Mouse (Mus musculus) urinary bladder, postnatal 10 days (tissue): ENCODE results near the gene Lonp2.

Source experiments
- DNase-seq: peaks from one replicate; pipeline ENCODE4 v3.0.0; 2022; ENCODE audit warnings: low spot score

Lonp2 gene

DNA sequence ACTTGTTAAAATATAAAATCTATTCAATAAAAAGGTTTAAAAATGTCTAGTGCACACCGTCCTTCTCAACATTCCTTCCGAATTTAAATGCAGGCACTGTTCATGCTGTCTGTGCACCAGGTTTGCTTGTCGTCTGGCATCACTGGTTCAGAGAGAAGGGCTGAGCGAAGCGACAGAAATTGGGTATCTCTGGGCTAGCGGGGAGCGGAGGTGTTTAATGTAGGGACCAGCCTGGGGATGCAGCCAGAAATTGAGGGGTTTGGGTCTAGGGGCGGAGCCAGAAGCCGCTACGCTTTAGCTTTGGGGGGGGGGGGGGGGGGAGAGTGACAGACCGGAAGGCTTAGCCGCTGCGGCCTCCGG, 312 bp upstream of the Lonp2 start:
- no peak for DNase-seq

GRCm38 (mm10) chr8:86624915-86625314, 1.1 kb downstream of the Lonp2 start:
- DNase-seq, result no peak

DNA sequence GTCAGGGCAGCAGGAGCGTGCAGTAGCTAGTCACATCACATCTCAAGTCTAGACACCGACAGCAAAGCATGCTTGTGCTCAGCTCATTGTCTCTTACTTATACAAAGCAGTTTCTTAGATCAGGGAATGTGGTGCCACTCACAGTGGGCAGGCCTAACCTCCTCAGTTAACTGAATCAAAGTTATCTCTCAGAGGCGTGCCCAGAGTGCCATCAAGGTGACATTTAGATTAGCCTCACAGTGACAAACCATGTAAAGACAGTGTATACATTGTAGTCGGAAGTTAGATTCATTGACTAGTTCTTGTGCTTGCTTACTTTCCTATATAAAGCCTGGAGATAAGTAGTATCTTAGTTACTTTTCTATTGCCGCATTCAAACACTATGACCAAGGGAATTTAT, 6.4 kb downstream of the Lonp2 start:
- DNase-seq, result no peak

DNA sequence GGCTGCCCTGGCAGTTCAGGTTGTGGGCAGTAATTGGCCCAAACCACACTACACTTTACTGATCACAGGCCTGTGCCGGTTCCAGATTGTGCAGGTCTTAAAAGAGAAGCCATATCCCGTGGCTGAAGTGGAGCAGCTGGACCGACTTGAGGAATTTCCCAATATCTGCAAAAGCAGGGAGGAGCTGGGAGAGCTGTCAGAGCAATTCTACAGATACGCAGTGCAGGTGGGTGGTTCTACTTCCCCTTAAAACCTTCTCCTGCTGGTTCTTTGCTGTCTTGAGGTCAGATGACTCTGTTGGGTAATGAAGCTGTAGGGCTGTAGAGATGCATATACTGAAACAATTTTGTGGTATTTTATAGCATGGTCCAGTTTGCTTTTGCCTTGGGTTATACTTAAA, 7.6 kb downstream of the Lonp2 start:
- no peak for DNase-seq

GRCm38 (mm10) chr8:86637826-86638225, 14.0 kb downstream of the Lonp2 start:
- no peak for DNase-seq

GRCm38 (mm10) chr8:86638981-86639380, 15.1 kb downstream of the Lonp2 start:
- DNase-seq, result no peak

DNA sequence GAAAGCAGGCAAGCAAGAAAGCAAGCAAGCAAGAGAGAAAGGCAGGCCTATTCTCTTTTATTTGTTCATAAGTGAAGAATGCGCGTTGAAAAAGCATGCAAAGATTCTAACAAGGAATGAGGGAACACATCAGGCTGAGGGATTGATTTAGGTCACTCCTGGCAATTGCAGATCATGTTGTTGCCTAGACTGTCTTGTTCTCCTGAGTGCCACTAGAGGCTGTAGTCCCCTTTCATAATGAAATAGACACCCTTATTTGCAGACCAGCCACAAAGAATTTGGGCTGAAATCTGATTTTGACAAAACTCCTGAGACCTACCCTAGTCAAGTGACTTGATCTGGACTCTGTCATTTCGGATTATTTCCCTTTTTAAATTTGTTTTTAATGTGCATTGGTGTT, 18.8 kb downstream of the Lonp2 start:
- no peak for DNase-seq

GRCm38 (mm10) chr8:86644661-86645060, 20.8 kb downstream of the Lonp2 start:
- DNase-seq, result no peak

GRCm38 (mm10) chr8:86647771-86648170, 23.9 kb downstream of the Lonp2 start:
- no peak for DNase-seq

- no peak for DNase-seq
Measured at GRCm38 (mm10) chr8:86651416-86651815, 27.6 kb downstream of the Lonp2 start.

GRCm38 (mm10) chr8:86652546-86652945, 28.7 kb downstream of the Lonp2 start:
- DNase-seq, result no peak

DNA sequence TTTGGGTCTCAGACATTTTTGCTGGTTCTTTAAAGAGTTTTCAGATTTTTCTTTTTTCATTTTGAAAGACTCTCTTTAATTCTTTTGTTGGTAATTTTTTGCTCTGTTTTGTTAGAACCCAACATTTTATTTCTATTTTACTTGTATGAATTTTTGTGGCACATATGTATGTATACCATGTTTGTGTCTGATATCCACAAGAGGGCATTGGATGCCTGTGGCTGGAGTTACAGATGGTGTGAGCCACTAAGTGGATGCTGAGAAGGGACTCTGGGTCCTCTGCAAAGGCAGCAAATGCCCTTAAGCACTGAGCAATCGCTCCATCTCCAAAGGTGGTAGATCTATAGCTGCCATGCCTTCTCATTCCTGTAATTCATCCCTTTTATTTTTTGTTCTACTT, 30.7 kb downstream of the Lonp2 start:
- DNase-seq, result no peak

GRCm38 (mm10) chr8:86668750-86669149, 44.9 kb downstream of the Lonp2 start:
- DNase-seq, result no peak

GRCm38 (mm10) chr8:86669259-86669658, 45.4 kb downstream of the Lonp2 start:
- DNase-seq, result no peak

DNA sequence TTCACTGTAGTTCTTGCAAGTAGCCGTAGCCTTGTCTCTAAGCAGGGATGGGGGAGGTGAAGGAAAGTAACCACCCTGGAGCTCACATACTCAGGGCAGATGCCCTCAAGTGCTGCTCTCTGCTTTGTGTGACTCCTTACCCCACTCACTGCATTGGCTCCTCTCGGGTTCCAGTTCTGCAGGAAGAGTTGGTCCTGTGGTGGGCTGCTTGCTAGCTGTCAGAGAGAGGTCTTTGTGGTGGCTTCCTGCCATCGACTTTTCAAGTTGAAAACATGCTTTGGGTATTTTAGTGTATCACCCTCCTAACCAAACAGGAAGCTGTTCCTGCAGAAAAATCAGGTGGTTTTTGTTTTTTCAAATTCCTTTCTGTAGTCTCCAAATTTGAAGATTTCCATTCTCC, 62.8 kb downstream of the Lonp2 start:
- DNase-seq, result no peak

DNA sequence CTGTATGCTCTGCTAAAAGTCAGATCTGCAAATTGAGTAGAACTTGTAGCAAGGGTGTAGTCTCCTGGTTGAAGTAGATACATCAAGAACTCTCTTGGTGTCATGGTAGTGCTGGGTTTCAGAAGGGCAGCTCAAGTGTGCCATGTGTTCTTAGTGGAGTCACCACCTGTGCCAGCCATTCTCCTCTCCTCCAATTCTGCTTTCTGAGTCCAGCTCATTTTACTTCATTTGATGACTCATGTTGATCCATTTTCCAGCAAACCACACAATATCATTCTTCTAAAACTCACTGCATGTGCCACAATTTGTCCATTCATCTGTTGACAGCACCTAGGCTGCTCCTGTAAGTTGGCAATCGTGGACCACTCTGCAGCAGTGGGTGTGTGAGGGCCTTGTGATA, 68.3 kb downstream of the Lonp2 start:
- DNase-seq, result no peak

DNA sequence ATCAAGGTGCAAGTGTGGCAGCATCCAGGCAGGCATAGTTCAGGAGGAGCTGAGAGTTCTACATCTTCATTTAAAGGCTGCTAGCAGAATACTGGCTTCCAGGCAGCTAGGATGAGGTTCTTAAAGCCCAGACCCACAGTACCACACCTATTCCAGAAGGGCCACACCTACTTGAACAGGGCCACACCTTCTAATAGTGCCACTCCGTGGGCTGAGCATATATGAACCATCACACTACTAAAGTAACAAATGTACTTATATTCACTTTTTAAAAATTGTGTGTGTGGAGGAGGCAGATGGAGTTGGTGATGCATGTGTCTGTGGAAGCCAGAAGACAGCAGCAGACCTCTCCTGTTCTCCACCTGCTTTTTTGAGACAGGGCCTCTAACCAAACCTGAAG, 70.2 kb downstream of the Lonp2 start:
- DNase-seq, result no peak

GRCm38 (mm10) chr8:86695703-86696102, 71.9 kb downstream of the Lonp2 start:
- no peak for DNase-seq

DNA sequence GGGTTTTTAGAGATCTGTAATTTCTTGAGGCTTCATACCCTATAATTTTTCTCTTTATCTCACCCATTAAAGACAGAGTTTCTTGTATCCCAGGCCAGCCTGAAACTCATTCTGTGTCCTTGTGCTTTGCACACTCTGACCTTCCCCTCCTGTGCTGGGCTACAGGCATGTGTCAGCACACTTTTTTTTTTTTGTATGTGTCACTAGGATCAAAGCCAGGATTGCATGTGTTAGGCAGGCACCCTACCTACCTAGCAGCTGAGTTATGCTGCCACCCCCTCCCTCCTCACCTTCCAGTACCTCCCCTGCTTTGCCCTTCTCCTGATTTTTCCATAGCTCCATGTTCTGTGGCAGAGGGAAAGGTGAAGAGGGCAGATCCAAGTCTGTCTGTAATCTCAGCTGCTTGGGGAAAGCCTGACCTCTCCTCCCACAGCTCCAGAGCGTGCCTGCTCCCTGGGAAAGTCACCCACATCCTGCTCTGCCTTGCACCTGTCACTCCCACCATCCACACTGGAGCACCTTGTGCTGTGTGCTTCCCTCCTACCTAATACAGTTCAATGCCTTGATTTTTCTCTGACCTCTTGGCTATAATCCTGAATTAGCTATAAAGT, 75.1 kb downstream of the Lonp2 start:
- DNase-seq, result no peak

DNA sequence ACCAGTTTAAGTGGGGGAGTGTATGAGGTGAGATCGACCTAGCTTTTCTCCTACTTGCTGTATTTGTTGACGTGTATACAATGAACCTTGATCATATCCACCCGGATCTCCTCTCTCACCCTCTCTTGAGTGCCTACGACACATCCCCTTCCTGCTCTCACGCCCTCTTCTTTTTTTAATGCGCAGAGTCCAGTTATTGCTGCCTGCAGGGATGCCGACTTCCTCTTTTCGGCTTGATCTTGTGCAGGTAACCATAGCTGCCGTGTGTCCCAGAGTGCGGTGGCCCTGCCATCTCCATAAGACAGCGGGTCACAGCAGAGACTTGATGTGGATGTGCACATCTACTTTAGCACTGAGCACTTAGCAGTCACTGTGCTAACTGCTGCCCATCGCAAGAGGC, 75.6 kb downstream of the Lonp2 start:
- DNase-seq, result no peak

- DNase-seq, result no peak
Measured at GRCm38 (mm10) chr8:86702453-86702852, 78.6 kb downstream of the Lonp2 start.

- no peak for DNase-seq
Measured at GRCm38 (mm10) chr8:86705317-86705716, 81.5 kb downstream of the Lonp2 start.

- DNase-seq, result no peak
Measured at GRCm38 (mm10) chr8:86706756-86707155, 82.9 kb downstream of the Lonp2 start.

GRCm38 (mm10) chr8:86707873-86708272, 84.0 kb downstream of the Lonp2 start:
- DNase-seq, result no peak

DNA sequence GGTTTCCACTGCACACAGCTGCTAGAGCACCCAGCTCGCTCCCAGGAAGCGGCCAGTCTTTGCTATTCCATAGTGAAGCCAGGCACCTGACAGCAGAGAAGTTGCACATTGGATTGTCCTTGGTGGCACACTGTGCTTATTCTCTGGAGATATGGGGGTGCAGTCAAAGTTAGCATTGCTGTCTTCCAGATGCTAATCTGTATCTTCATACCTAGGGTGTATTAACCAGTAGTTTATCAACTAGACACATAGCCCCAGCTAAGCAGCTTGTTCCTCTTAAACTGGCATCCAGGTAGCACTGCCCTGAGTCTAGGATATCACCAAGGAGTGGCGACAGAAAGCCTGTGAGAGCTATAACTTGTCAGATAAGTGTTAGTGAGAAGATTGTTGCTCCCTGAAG, 88.8 kb downstream of the Lonp2 start:
- DNase-seq, result no peak
